Mouse (Mus musculus): ENCODE data around the gene Mrpl22. TPM values are rescaled to one million over a fixed set of nuclear protein-coding genes. Genes with fewer than 3 reads are reported as not detected.
A peak's percentile ranks its signal among the peaks of the same experiment; 100 is the strongest.
"Not testable (repeated sequence)": the region's sequence is repeated elsewhere in the genome, so short reads cannot be mapped to it uniquely, and the experiment has no call there.

Gene Mrpl22
- polyA plus RNA-seq, 1 experiment from 2014 or later, result 96.2 TPM

DNA sequence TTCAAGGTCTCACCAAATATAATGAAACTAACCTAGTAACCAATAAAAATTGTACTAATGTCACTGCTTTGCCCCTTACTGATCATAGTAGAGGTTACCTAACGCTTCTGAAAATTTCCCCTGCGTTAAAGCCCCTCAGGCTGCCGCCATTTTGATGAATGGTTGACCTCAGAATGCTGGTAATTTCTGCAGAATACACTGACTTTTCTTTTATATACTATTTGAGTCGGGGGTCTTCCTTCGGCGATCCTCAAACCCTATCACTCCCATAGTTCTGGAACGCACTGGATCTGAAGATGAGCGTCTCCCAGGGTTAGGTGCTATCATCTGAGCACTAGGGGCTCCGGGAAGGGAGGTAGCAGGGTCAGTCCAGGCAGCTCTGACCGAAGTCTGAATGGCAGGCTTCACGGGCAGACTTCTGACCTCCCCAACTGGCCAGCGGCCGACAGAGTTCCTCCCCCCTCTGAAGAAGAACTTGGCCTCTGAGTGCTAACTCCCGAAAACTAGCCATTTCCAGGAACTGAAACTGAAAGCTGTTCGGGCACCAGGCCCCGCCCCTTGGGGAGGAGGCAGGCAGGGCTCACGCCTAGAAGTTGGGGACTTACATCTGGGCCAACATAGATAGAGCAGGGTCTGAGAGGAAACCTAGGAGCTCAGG, 43.1 kb downstream of the Mrpl22 start:
- H3K27ac ChIP-seq (ENCODE audit: low read depth, low read length), result no peak overlapping the region
- peak overlapping the region; percentile 35 for H3K4me2 ChIP-seq (ENCODE audit: low read depth, low read length)
- no peak overlapping the region; the same call in 1 of the 2 replicates for H3K9ac ChIP-seq (replicated peaks; ENCODE audit: low read depth, low read length)
- WGBS, result 38% methylated on average over 17 of the region's 17 CpGs
- no peaks in the 10 kb centered on the region for H3K9me3 ChIP-seq (ENCODE audit: control insufficient read depth, low read length)
- no peaks in the 10 kb centered on the region for H3K27me3 ChIP-seq (ENCODE audit: control insufficient read depth, insufficient read depth, low read length)
- peak overlapping the region; percentile 16 for H3K4me3 ChIP-seq (ENCODE audit: low read depth, low read length)
- ATAC-seq (ENCODE audit: low read depth), result no peak
- H3K36me3 ChIP-seq (ENCODE audit: control insufficient read depth, insufficient read depth, low read length), result no peaks in the 10 kb centered on the region
- no peaks in the 10 kb centered on the region for H3K4me1 ChIP-seq (ENCODE audit: control insufficient read depth, insufficient read depth, low read length)

DNA sequence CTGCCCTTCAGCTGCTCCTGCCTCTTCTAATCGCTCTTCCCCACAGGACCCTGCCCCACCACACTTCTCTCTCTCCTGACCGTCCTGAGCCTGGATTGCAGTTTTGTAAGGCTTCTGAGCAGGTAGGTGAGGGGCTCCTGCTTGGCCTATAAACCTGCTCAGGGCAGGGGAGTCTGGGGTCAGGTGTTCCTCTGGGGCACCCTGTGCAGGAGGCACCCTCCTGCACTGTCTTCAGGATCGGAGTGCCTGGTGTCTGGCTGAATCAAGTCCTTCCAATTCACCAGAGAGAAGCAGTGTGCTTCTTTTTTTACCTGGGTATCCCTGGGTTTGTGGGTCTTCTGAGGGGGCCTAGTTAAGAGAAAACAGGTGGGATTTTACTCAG, 43.6 kb downstream of the Mrpl22 start:
- H3K27me3 ChIP-seq (ENCODE audit: control insufficient read depth, insufficient read depth, low read length); H3K4me1 ChIP-seq (ENCODE audit: control insufficient read depth, insufficient read depth, low read length); H3K4me2 ChIP-seq (ENCODE audit: low read depth, low read length); H3K4me3 ChIP-seq (ENCODE audit: low read depth, low read length); ATAC-seq (ENCODE audit: low read depth); H3K9me3 ChIP-seq (ENCODE audit: control insufficient read depth, low read length); H3K27ac ChIP-seq (ENCODE audit: low read depth, low read length); H3K9ac ChIP-seq (replicated peaks; ENCODE audit: low read depth, low read length); H3K36me3 ChIP-seq (ENCODE audit: control insufficient read depth, insufficient read depth, low read length): not testable (repeated sequence)
- WGBS, result 45% methylated on average over 2 of the region's 3 CpGs

DNA sequence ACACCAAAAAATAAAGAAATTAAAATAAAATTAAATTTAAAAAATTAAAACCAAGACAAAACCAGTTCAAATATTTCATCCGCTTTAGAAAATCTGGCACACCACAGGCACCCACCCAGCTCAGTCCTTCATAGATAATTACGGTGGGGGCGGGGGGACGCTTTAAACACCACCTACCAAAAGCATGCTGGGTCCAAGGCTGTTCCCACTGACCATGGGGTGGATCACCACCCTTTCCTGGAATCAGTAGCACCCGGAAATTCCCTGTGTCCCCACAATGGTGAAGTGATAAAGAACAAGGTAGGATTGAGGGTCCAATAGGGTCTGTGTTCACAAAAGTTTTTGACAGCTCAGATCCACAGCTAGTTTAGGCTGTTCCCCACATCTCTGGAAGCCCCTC, 44.4 kb downstream of the Mrpl22 start:
- H3K9ac ChIP-seq (replicated peaks; ENCODE audit: low read depth, low read length), result no peak overlapping the region
- ATAC-seq (ENCODE audit: low read depth), result no peak
- no peaks in the 10 kb centered on the region for H3K4me1 ChIP-seq (ENCODE audit: control insufficient read depth, insufficient read depth, low read length)
- 83% methylated on average over 5 of the region's 5 CpGs for WGBS
- H3K27ac ChIP-seq (ENCODE audit: low read depth, low read length), result no peak overlapping the region
- no peaks in the 10 kb centered on the region for H3K27me3 ChIP-seq (ENCODE audit: control insufficient read depth, insufficient read depth, low read length)
- H3K4me2 ChIP-seq (ENCODE audit: low read depth, low read length), result no peak overlapping the region
- no peaks in the 10 kb centered on the region for H3K9me3 ChIP-seq (ENCODE audit: control insufficient read depth, low read length)
- H3K4me3 ChIP-seq (ENCODE audit: low read depth, low read length), result no peak overlapping the region
- no peaks in the 10 kb centered on the region for H3K36me3 ChIP-seq (ENCODE audit: control insufficient read depth, insufficient read depth, low read length)

DNA sequence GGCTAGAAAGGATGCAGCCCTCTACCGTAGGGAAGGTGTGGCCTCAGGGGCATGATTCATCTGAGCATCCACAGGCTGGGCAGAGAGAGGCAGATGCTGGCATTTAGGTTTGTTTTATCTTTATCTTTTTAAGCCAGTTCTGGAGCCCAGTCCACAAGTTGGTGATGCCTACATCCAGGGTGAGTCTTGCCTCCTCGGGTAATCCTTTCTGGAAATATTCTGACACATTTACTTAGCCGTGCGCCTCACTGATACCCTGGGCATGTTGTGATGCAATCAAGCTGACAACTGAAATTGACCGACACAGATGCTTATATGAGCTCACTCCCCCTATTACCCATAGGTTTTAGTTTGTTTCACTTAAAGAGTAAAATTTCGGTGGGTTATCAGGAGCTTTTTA, 45.4 kb downstream of the Mrpl22 start:
- H3K9ac ChIP-seq (replicated peaks; ENCODE audit: low read depth, low read length), result no peak overlapping the region
- 88% methylated on average over 6 of the region's 6 CpGs for WGBS
- H3K27me3 ChIP-seq (ENCODE audit: control insufficient read depth, insufficient read depth, low read length), result no peaks in the 10 kb centered on the region
- no peaks in the 10 kb centered on the region for H3K4me1 ChIP-seq (ENCODE audit: control insufficient read depth, insufficient read depth, low read length)
- H3K9me3 ChIP-seq (ENCODE audit: control insufficient read depth, low read length), result no peaks in the 10 kb centered on the region
- no peak for ATAC-seq (ENCODE audit: low read depth)
- no peak overlapping the region for H3K4me2 ChIP-seq (ENCODE audit: low read depth, low read length)
- no peaks in the 10 kb centered on the region for H3K36me3 ChIP-seq (ENCODE audit: control insufficient read depth, insufficient read depth, low read length)
- H3K4me3 ChIP-seq (ENCODE audit: low read depth, low read length), result no peak overlapping the region
- H3K27ac ChIP-seq (ENCODE audit: low read depth, low read length), result no peak overlapping the region

DNA sequence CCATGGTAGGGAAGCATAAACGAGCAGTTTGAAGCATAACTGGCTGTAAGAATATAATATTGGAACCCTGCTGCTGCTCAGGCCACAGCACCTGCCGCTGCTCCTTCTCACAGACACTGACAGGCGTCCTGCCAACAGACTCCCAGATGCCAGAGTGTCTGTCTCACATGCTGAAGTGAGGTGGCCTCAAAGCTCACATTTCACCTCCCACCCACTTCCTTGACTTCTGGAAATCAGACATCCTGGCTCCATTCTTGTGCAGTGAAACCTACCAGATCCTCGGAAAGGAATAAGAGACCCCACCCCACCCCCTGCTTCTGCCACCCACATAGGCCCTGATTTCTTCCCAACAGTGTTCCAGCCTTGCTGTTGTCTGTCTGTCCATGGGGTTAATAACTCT, 52.3 kb downstream of the Mrpl22 start:
- Histone ChIP-seq H3K27ac (ENCODE audit: low read depth, low read length) (no peak overlapping the region), H3K4me3 (ENCODE audit: low read depth, low read length) (no peak overlapping the region), H3K36me3 (ENCODE audit: control insufficient read depth, insufficient read depth, low read length) (no peaks in the 10 kb centered on the region), H3K9me3 (ENCODE audit: control insufficient read depth, low read length) (no peaks in the 10 kb centered on the region), H3K4me1 (ENCODE audit: control insufficient read depth, insufficient read depth, low read length) (no peaks in the 10 kb centered on the region), H3K9ac (replicated peaks; ENCODE audit: low read depth, low read length) (no peak overlapping the region), H3K4me2 (ENCODE audit: low read depth, low read length) (no peak overlapping the region), H3K27me3 (ENCODE audit: control insufficient read depth, insufficient read depth, low read length) (no peaks in the 10 kb centered on the region)
- 54% methylated on average over 4 of the region's 4 CpGs for WGBS
- ATAC-seq (ENCODE audit: low read depth), result no peak

DNA sequence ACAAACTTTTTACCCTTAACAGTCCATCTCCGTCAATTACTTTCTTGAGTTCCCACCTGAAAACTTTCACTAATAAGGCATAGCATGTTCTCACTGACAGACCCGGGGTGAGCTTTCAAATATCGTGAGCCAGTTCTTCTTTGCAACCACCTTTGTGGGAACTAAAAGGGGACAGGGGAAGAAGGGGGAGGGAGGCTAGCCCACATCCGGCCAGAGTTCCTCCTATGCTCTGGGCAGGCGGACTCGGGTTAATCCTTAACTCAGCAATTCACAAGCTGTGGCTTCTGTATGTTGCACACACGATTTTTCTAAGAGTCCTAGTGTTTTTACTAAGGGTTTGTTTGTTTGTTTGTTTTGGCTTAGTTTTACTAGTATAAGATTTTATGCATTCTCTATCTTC, 52.9 kb downstream of the Mrpl22 start:
- Histone ChIP-seq H3K36me3 (ENCODE audit: control insufficient read depth, insufficient read depth, low read length) (no peaks in the 10 kb centered on the region), H3K4me1 (ENCODE audit: control insufficient read depth, insufficient read depth, low read length) (no peaks in the 10 kb centered on the region), H3K9me3 (ENCODE audit: control insufficient read depth, low read length) (no peaks in the 10 kb centered on the region), H3K27me3 (ENCODE audit: control insufficient read depth, insufficient read depth, low read length) (no peaks in the 10 kb centered on the region), H3K4me2 (ENCODE audit: low read depth, low read length) (no peak overlapping the region), H3K27ac (ENCODE audit: low read depth, low read length) (no peak overlapping the region), H3K9ac (replicated peaks; ENCODE audit: low read depth, low read length) (no peak overlapping the region), H3K4me3 (ENCODE audit: low read depth, low read length) (no peak overlapping the region)
- WGBS, result 54% methylated on average over 7 of the region's 7 CpGs
- no peak for ATAC-seq (ENCODE audit: low read depth)

DNA sequence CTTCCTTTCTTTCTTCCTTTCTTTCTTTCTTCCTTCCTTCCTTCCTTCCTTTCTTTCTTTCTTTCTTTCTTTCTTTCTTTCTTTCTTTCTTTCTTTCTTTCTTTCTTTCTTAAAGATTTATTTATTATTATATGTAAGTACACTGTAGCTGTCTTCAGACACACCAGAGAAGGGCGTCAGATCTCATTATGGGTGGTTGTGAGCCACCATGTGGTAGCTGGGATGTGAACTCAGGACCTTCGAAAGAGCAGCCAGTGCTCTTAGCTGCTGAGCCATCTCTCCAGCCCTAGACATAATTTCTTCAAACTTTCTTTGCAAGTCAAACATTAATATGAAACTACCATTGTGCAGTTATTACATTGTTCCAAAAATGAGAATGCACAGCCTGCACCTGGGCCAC, 53.4 kb downstream of the Mrpl22 start:
- H3K9ac ChIP-seq (replicated peaks; ENCODE audit: low read depth, low read length); ATAC-seq (ENCODE audit: low read depth); H3K27ac ChIP-seq (ENCODE audit: low read depth, low read length); H3K4me3 ChIP-seq (ENCODE audit: low read depth, low read length); H3K9me3 ChIP-seq (ENCODE audit: control insufficient read depth, low read length); H3K4me1 ChIP-seq (ENCODE audit: control insufficient read depth, insufficient read depth, low read length); H3K4me2 ChIP-seq (ENCODE audit: low read depth, low read length); H3K36me3 ChIP-seq (ENCODE audit: control insufficient read depth, insufficient read depth, low read length); H3K27me3 ChIP-seq (ENCODE audit: control insufficient read depth, insufficient read depth, low read length): not testable (repeated sequence)
- 73% methylated on average over 2 of the region's 2 CpGs for WGBS

DNA sequence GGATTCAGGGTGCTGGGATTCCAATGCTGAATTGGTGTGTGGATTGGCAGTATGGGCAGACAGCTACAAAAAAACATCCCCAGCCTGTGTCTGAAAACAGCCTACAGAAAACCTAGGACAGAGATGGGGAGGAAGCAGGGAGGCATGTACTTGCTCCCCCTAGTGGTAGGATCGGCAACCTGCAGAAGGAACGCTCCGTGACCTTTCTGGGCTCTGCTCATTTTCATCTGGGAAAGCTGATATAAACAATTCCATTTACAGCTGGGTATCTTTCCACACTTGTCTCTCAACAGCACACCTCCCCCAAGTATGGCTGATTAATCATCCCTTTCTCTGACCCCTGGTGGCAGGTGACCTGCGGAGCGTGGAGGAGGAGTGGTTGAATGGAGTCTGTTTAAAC, 54.2 kb downstream of the Mrpl22 start:
- Histone ChIP-seq H3K9me3 (ENCODE audit: control insufficient read depth, low read length) (no peaks in the 10 kb centered on the region), H3K4me2 (ENCODE audit: low read depth, low read length) (no peak overlapping the region), H3K27ac (ENCODE audit: low read depth, low read length) (no peak overlapping the region), H3K36me3 (ENCODE audit: control insufficient read depth, insufficient read depth, low read length) (no peaks in the 10 kb centered on the region), H3K27me3 (ENCODE audit: control insufficient read depth, insufficient read depth, low read length) (no peaks in the 10 kb centered on the region), H3K4me3 (ENCODE audit: low read depth, low read length) (no peak overlapping the region), H3K4me1 (ENCODE audit: control insufficient read depth, insufficient read depth, low read length) (no peaks in the 10 kb centered on the region), H3K9ac (replicated peaks; ENCODE audit: low read depth, low read length) (no peak overlapping the region)
- WGBS, result 15% methylated on average over 5 of the region's 5 CpGs
- ATAC-seq (ENCODE audit: low read depth), result no peak

DNA sequence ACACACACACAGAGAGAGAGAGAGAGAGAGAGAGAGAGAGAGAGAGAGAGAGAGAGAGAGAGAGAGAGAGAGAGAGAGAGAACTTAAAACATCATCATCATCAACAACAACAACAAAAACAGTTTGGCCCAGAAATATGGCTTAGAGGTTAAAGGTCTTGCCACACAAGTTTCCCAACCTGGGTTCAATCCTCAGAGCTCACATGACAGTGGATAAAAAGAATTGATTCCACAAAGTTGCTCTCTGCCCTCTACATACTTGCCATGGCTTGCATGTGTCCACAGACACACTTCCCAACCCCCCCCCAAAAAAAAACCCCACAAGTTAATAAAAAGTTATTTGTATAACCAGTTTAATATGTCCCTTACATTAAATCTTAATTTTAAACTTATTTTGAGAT, 55.0 kb downstream of the Mrpl22 start:
- H3K27ac ChIP-seq (ENCODE audit: low read depth, low read length), result no peak overlapping the region
- H3K27me3 ChIP-seq (ENCODE audit: control insufficient read depth, insufficient read depth, low read length), result no peaks in the 10 kb centered on the region
- no peaks in the 10 kb centered on the region for H3K9me3 ChIP-seq (ENCODE audit: control insufficient read depth, low read length)
- no peaks in the 10 kb centered on the region for H3K36me3 ChIP-seq (ENCODE audit: control insufficient read depth, insufficient read depth, low read length)
- no peaks in the 10 kb centered on the region for H3K4me1 ChIP-seq (ENCODE audit: control insufficient read depth, insufficient read depth, low read length)
- H3K4me2 ChIP-seq (ENCODE audit: low read depth, low read length), result no peak overlapping the region
- no peak overlapping the region for H3K4me3 ChIP-seq (ENCODE audit: low read depth, low read length)
- no peak overlapping the region for H3K9ac ChIP-seq (replicated peaks; ENCODE audit: low read depth, low read length)
- no peak for ATAC-seq (ENCODE audit: low read depth)
